Mouse (Mus musculus) layer of hippocampus, adult 11-12 months (tissue): ENCODE measurements around the gene Pxn.
"Not testable (repeated sequence)": the region's sequence is repeated elsewhere in the genome, so short reads cannot be mapped to it uniquely, and the experiment has no call there.

ENCODE experiments used
- DNase-seq: peaks from one replicate; pipeline ENCODE4 v3.0.0; 2022; ENCODE audit warnings: low spot score

Gene Pxn

DNA sequence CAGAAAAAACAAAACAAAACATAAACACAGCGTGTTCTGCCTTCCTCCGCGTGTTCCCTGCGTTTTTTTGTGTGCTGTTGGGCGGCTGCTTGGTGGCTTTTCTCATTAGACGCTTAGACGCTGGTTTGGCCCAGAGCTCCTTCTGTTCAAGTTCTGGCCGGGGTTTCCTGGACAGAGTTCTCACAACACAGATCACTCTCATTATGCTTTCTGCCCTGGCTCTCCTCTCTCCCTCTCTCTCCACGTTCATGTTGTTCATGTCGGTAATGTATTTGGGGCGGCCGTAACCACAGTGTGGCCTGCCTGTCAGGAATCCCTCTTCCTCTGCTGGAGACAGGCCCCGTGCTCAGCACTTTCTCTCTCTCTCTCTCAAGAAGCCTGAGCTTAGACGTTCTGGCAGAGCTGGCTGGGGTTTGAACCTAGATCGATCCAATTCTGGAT is 2.9 kb downstream of the Pxn start:
- no peak for DNase-seq

DNA sequence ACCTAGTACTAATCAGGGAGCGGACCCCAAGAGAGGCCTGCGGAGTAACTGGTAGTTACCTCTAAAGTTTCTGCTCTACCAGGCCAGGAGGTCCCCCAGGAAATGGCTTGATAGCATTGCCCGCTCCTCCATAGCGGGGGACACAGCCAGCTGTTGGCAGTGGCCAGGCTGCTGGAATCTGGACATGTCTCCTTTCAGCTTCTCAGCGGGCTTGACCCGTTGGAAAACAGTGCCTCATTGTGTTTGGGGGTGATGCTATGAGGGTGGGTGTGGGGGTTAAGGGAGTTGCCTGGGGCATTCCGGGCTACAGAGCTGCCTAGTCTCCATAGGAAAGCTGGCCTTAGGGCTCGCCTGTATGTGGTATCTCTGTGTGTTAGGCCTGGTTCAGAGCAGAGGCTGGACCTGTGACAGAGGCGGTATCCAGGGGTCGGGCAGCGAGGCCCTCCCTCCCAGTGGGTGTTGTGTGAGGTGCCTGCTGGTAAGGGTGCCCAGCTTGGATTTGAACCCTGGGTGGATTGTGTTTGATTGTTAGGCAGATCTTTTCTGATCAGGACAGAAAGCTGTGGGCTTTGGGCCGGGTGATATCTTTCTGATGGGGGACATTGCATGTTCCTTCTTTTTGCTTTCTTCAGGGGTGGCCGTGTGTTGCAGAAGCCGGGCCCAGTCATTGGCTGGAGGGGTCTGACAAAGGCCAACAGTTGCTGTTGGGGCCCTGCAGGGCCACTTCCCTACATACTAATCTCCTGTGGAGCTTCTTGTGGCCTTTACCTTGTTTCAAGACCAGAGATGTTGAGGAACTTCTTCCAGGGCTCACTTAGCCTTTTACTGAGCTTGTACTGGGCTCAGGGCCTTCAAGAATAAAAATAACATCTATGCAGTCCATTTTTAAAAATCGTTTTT is 3.6 kb downstream of the Pxn start:
- DNase-seq: no peak

DNA sequence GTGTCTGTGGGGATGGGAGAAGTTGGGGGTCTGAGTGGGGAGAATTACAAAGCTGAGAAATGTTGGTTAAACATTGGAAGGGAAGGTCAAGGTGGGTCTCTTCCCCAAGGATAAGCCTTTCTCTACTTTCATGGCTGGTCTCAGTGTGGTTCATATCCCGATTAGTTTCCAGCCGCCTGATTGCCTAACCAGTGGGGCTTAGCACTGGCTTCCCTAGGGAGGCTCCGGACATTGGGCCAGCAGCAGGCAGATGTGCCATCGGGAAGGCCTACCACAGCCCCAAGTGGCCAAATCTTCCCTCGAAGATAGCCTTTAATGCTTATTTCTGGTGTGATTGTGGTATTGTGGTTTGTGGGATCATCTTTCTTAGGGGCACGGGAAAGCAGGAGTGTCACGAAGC is 5.9 kb downstream of the Pxn start:
- no peak for DNase-seq

DNA sequence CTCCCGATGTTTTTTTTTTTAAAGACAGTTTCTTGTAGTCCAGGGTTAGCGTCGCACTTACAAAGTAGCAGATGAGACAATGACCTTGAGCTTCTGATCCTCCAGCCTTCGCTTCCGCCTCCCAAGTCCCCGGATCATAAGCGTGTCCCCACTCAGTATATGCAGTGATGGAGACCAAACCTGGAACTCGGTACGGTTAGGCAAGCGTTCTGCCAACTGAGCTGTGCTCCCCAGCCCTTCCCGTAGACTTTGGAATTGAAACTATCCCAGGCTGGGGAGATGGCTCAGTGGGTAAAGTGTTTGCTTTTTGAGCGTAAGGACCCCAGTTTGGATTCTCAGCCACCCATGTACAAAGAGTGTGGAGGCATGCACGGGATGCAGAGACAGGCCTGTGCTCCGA is 6.8 kb downstream of the Pxn start:
- no peak for DNase-seq

DNA sequence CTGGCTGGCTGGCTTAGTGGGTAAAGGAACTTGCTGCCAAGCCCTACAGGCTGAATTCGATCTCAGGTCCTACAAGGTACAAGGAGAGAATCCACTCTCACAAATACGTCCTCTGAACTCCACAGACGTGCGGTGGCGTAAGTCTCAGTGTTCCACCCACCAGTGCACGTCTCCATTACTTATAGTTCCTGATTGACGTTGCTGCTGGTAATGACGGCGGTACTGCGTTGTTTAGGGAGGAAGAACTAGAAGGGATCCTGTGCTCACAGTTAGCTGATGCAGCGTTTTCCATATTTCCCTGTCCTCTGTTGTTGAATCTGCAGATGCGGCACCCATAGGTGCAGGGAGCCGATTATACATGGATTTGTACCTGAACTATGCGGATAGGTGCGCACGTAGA is 7.2 kb downstream of the Pxn start:
- DNase-seq: no peak

DNA sequence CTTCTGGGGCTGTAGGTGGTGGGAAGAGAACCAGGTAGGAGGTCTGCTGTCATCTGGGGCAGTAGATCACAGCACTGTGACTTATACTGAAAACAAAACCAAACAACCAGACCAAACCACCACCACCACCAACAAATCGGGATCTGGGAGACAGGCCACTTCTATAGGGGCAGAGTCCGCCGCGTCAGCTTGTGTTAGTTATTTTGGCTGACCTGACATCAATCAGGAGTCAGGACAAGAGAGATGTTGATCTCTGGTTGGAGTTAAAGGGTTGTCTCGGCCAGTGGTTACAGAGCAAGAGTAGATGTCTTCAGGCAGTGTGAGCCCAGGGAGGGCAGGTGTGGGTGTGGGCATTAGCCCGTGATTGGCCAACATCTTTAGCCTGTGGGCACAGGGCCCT is 7.9 kb downstream of the Pxn start:
- DNase-seq: no peak

DNA sequence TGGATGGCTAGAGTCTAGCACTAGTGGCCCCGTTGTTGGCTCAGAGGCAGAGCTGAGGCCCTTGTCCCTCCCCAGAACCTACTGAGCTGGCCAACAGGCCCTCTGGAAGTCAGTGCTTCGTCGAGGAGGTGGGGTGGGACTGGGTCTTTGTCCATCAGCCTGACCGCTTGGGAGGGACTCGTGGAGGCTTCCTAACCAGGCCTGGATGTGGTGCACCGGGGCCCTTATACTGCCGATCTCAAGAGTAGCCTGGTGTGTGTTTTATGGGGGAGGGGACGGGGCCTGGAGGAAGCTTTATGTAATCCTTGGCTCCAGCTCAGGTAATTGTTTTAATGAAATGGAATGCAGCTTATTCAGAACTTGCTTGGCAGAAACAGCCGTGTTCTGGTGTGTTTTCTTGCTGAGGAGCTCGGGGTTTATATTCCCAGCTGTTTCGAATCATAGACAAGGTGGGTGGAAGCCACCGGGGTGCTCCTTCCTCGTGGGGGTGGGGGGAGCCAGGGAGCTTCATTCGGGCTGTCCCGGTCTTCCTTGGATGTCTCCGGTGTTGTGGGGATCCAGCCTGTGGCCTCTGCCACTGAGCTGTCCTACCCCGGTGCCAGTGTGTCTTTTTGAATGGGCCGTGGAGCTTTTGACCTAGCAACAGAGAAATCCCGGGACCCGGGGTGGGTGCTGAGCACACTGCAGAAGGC is 8.6 kb downstream of the Pxn start:
- no peak for DNase-seq

DNA sequence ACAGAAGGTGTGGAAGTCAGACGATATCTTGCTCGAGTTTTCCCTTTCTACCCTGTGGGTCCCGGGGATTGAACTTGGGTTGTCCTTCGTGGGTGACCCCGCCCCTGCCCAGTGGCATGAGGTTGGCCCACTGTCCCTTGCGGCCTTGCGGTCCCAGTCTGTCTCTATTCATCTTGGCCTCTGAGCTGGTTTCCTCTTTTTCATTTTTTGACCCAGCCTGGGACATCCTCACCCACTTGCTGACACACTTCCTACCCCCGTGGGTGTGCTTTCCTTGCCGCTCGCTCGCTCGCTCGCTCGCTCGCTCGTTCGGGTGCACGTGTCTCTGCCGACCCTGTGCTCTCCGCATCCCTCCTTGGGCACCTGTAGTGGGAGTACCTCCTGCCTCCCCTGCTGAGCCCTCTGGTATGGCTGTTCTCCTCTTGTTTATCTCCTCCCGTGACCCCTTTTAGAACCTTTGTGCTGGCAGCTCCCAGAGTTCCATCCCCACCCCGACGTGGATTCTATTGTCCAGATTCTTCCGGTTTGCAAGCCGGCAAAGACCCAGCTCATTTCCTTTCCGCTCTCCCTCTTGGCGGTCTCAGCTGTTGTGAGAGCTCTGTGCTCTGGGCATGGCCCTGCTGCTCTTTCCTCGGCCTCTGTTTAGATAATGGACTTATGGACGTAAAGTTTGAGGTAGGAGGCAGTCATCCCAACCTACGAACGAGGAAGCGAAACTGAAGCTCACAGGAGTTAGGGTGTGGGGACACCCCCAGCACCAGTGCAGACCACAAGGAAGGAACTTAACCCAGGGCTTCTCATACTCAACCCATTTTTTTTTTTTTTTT is 9.8 kb downstream of the Pxn start:
- DNase-seq: no peak

DNA sequence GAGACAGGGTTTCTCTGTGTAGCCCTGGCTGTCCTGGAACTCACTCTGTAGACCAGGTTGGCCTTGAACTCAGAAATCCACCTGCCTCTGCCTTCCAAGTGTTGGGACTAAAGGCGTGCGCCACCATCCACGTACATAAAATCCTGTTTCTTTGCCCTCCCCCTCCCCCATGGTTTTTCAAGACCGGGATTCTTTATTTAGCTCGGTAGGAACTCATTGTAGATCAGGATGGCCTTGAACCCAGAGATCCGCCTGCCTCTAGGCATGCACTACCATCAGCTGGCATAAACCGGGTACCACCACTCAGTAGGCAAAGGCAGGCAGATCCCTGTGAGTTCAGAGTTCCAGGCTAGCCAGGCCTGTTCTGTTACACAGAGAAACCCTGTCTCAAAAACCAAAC is 10.4 kb downstream of the Pxn start:
- DNase-seq: no peak

DNA sequence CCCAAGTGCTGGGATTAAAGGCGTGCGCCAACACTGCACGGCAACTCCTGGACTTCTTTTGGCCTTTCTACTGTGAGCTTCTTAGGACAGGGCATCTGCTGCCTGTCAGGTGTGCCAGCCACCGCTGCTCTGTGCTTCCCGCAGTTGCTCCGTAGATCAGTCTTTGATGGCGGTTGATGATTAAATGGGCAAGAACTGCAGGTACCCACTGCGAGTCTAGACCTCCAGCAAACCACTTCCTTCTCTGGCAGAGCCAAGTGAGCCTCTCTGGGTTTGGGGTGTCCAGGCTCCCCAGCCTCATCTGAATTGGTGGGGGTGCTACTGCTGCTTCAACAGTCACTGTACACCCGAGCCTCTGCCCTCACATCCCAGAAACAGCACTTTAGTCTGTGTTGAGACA is 11.0 kb downstream of the Pxn start:
- no peak for DNase-seq

DNA sequence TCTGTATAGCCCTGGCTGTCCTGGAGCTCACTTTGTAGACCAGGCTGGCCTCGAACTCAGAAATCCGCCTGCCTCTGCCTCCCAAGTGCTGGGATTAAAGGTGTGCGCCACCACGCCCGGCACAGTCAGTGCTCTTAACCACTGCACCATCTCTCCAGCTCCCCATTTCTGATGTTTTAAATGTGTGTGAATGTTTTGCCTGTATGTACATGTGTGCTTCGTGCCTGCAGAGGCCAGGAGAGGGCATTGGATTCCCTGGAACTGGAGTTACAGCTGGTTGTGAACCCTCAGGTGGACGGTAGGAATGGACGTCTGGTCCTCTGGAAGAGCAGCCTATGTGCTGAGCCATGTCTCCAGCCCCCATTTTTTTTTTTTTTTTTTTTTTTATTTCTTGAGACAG is 11.7 kb downstream of the Pxn start:
- DNase-seq: not testable (repeated sequence)

DNA sequence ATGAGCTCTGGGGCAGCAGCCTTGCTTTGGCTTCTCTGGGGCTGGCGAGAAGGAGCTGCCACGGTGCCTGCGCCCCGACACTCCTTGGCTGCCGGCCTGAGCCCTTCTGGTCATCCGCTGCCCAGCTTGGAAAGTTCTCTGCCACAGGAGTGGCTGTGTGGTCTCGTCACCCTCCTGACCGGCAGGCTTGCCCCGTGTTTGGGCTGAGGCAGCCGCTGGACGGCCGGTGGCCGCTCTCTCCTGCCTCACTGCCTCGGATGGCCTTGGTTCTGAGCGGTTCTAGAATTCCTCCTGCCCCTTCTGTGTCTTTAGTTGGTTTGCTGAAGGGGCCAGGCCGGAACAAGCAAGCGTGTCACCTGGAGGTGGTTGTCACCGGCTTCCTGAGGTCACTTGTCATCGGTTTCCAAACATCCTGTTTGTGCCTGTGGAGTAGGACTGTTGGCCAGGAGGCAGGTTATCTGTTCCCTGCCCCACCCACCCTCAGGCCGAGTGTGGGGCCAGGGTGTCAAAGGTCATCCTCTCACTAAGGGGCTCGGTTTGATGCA is 13.9 kb downstream of the Pxn start:
- no peak for DNase-seq

DNA sequence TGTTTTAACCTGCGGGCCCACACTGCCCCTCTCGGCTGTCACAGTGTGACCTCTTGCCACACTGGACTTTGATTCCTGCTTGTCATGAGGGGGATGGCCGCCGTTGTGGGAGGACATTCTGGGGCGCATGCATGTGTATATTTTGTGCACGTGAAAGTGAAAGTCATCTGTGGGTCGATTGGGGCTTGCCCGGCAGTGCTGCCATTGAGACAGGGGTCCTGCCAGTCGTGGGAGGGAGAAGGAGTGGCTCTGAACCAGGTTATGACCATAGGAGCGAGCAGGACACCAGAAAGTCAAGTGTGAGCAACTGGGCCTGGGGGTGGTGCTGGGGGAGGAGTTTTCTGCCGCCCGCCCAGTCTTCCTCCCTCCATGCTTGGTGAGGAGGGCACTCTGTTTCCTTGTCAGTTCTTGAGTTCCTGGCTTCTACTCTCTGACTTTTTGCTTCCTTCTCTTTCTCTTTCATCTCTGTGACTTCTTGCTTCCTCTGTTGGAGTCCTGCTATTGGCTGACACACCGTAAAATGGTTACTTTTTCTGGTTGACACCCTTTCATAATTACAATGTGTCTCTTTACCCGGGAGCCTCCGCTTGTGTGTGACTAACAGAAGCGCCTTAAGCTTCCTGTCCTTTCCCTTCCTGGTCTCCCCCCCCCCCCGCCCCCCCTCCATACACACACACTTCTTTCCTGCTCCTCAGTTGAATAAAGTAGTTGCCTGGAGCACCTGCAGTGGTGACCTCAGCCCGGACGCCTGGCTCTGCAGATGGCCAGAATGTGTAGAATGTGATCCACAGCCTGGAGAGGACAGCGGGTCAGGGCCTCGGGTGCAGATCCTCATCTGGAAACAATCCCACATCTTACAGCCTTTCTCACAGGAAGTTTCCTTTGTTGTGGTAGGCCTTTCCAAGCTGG is 15.3 kb downstream of the Pxn start:
- DNase-seq: no peak

DNA sequence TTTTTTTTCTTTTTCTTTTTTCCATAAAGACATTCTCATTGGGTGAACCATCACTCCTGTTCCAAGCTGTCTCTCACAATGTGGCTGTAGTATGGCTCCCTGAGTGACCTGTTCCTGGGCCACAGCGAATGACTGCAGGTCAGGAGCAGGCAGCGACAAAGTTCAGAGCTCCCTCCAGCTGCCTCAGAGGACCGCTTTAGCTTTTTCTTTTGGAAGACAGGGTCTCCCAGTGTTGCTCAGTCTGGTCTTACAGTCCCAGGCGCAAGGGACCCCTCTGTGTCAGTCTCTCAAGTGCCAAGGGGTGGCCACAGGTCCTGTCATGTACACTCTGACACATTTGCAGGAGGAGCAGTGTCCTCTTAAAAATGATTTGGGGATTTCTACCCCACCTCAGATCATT is 16.1 kb downstream of the Pxn start:
- DNase-seq: no peak

DNA sequence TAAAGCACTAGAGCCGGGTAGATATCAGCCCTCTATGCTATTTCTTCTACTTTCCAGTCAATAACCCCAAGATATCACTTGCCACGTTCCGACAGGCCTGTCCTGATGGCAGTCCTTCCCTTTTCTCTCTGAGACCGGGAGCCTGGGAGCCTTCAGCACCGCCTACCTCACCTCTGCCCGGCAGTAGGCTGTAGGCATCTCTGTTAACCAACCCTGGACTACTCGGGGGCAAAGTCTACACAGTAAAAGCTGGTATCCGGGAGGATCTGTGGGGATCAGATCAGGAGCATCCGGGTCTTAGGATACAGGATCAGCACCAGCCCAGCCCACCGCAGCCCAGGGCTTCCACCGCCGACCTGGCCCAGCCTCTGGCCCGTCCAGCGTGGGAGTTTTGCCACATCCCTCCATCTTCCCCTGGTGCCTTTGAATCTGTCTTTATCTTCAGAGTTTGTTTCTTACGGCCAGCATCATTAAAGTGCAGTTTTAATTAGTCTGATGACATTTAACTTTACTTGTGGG is 16.6 kb downstream of the Pxn start:
- DNase-seq: no peak

DNA sequence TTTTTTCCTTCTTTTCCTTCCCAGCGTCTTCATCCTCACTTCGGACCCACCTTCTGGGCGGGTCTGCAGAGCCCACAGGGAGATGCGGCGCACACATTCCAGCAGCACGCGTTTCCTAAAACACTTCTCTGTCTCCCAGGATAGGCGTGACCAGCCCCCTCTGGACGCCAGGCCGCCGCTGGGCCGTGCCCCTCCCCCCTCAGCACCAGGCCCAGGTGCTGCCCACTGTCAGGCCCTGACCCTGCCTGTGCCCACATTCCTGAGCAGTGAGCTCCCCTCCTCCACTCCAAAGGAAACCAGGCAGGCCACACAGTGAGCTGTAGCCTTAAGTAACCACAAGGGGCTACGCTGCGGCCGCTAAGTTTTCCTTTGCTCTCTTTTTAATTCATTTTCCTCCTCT is 17.5 kb downstream of the Pxn start:
- no peak for DNase-seq

DNA sequence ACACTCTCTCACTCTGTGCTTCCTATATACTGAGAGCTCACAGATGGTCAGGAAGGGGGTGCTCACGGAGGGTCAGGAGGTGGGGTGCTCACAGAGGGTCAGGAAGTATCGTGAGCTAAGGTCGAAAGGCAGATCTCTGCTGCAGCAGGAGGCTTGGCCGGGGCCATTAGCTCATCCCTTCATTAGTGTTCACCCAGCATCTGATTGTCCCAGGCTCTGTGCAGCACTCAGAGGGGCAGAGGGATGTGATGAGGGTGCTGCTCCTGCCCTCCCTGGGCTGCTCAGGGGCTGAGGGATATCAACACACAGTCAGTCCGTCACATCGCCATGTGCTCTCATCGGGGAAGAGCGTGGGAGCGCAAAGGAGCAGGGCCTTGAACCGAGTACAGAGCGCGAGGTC is 18.0 kb downstream of the Pxn start:
- no peak for DNase-seq

DNA sequence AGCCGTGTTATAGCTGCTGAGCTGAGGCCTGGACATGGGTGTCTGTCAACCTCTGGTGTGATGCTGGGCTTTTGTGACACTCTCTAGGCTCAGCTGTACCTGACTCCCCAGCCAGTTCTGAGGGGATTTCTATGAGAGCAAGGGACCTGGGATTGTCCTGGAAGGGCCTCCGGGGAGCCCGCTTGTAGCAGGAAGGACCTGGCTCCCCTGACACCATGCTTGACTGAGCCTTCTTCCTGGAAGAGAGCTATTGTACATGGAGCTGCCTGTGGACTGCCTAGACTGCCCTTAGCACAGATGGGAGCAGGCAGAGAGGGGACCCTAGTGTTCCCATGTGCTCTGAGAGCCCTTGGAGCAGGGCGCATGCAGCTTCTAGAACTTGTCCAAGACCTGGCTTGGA is 18.9 kb downstream of the Pxn start:
- DNase-seq: no peak

DNA sequence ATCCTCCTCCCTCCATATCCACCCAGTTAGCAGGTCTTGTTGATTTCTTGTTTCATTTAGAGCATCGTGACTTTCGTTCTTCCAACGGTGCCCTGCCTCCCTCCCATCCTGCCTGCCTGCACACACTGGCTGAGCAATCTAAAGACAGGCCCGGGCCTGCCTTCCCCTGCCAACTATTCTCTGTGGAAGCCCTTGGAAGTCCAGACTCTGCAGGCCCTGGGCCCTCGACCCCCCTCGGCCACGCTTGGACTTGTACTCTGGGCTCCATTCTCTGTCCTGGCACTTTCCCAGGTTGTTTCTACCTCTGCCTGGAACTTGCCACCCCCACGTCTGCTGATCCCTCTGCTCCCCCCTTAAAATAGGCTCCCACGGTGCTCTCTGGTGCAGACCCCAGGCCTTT is 19.5 kb downstream of the Pxn start:
- no peak for DNase-seq

DNA sequence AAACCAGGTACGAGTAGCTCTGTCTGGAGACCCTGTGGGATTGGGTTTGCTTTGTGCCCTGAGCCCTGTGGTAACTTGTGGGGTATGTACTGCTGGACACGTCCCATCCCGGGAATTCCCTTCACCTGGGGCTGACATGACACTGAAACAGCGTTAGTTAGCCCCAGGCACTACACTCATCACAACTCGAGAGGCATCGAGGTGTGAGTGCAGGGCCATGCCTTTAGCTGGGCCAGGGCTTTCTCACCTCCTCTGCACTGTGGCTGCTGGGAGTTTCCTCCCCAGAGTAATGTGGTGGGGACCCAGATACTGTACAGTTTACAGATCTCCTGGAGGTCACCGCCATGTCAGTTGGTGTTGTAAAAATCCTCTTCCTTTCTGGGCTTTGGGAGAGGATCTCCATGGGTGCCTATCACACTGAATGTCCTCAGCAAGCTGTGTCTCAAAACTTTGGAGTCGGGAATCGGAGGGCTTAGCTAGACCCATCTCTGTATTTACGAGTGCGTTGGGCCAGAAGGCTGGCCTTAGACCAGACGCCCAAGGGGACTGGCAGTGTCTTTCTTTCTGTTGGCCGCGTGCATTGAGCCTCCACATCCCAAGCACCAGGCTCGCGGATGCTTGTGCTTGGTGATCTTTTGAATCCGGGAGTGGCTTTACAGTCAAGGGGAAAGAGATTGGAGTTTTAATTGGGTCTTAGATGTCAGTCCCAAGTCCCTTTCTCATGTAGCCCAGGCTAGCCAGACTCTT is 20.2 kb downstream of the Pxn start:
- DNase-seq: no peak
